Mouse (Mus musculus) fibroblast of lung, adult 2 months (primary cell): ENCODE data around the gene C1qtnf2.

ENCODE experiments used
- DNase-seq: peaks from one replicate; pipeline ENCODE4 v3.0.0-alpha.2; 2011; ENCODE audit warnings: low read depth

C1qtnf2 gene

DNA sequence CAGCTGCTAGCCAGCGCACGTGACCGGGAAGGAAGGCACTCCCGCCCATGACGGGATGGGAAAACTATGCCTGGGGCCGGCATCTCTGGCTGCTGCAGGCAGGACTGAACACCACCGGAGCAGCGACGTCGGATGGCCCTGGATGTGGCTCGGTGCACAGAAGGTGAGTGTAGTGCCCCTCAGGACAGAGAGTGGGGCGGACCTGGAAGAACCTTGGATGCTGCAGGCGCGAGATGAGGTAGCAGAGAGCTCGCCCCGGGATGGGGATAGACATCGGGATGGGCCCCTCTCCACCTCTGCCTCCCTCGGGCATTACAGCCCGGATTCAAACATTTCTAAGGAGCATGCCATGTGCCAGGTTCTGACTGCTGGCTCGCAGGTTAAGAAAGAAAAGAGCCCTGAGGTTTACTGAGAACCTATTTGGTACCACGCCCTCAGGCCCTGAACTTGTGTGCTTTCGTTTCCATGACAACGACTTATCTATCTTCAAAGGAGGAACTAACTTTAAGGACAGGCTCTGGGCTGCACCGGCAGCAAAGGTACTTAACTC lies at the start of gene C1qtnf2:
Gene C1qtnf2 (plus strand): TSS at position 52 of the 550 bp plus-strand sequence.
- no peak for DNase-seq

DNA sequence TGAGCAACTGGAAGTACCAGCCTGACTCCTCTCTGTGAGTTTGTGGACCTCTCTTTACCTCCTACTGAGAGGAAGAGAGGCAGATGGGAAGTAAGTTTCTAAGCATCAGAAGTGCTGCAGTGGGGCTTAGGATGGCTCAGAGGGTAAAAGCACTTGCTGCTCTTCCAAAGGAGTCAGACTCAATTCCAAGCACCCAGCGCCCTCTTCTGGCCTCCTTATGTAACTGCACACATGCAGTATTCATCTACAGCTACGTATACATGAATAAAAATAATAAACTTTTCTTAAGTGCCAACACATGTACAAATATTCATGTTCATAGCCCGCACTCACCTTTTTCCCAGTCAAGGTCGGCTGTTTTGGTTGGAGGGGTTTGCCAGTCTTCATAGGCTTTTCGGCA lies 49.7 kb upstream of the C1qtnf2 start:
- no peak for DNase-seq

GRCm38 (mm10) chr11:43425166-43425709 lies 48.8 kb upstream of the C1qtnf2 start:
- no peak for DNase-seq

GRCm38 (mm10) chr11:43425824-43426413 lies 48.2 kb upstream of the C1qtnf2 start, which contains the start of gene Pttg1:
TSS of gene Pttg1 (minus strand) at chr11:43426251.
- peak; percentile 88 for DNase-seq

DNA sequence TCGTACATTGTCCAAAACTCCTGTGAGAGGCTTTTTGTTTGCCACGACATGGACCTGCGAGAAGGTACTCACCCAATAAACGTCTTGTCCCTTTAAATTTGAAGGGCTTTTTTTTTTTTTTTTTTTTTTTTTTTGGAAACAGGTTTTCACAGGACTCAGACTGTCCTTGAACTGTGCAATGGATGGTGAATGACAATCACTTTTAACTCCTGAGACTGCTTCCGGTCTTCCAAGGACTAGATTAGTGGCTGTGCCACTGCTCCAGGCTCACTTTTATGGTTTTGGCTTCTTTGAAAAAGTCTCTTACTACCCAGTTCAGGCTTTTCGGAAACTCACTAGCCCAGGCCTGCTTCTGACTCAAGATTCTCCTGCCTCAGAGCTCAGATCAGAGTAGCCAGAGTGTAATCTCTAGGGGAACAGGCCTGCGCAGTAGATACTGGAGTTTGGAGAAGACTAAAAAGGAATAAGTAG lies 47.6 kb upstream of the C1qtnf2 start:
- DNase-seq, result no peak

DNA sequence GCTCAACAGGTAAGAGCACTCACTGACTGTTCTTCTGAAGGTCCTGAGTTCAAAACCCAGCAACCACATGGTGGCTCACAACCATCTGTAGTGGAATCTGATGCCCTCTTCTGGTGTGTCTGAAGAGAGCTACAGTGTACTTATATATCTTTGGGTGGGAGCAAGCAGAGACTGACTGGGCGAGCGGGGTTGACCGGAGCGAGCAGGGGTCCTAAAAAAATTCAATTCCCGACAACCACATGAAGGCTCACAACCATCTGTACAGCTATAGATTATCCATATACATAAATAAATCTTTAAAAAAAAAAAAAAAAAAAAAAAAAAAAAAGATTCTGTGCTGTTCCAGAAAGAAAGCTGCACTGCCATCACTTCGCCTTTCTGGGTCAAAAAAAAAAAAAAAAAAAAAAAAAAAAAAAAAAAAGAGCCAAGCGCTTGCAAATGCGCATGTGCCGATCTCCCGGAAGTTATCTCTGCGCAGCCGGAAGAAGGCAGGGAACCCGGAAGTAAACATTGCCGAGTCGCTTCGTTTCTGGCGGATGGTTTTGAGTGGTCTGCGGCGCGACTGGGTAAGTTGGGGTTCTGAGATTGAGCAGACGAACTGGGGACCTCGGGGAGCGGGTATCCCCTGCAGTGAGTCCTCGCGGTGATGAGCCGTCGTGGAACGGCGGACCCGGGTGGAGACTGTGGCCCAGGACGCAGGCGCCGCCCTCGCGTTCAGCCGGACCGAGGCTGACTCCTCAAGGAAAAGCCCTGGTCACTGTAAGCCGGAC lies 40.6 kb upstream of the C1qtnf2 start, which contains the start of gene Slu7:
Gene Slu7 (plus strand): TSS at position 491 of the 770 bp plus-strand sequence.
- DNase-seq, result peak; percentile 56

- DNase-seq, result no peak
Observed at GRCm38 (mm10) chr11:43434024-43434407, 40.1 kb upstream of the C1qtnf2 start.

DNA sequence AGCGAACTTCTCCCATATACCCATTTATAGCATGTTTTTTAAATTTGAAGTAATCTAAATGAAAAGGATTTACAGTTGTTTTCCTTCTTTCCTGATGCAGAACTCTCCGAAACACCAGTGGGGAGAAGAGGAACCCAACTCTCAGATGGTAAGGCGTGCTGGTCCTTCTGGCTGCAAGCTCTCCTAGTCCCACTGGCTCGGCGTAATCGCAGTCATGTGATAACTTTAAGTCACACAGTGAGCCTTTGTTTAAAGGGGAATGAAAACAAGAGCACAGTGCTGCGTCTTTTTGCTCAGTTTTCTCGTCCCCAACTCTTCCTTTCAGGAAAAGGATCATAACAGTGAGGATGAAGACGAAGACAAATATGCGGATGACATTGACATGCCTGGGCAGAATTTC lies 33.0 kb upstream of the C1qtnf2 start:
- no peak for DNase-seq

GRCm38 (mm10) chr11:43443183-43443582 lies 30.9 kb upstream of the C1qtnf2 start:
- no peak for DNase-seq

GRCm38 (mm10) chr11:43449916-43450315 lies 24.2 kb upstream of the C1qtnf2 start:
- DNase-seq, result no peak

DNA sequence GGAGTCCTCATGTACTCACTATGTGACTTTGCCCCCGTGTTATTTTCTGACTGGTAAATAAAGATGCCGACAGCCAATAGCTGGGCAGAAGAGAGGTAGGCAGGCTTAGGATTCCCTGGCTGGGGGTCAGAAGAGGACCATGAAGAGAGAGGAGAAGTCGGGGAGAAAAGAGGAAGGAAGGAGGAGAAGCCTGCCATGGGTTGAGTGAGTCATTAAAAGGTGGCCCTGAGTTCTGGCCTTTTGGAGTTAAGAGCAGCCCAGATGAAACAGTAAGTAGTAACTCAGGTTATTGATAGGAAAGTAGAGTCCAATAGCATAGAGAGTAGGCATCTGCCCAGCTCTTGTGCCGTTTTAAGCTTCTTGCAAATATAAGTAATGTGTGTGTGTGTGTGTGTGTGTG lies 22.8 kb upstream of the C1qtnf2 start:
- no peak for DNase-seq

- DNase-seq, result no peak
Observed at GRCm38 (mm10) chr11:43452266-43452665, 21.8 kb upstream of the C1qtnf2 start.

DNA sequence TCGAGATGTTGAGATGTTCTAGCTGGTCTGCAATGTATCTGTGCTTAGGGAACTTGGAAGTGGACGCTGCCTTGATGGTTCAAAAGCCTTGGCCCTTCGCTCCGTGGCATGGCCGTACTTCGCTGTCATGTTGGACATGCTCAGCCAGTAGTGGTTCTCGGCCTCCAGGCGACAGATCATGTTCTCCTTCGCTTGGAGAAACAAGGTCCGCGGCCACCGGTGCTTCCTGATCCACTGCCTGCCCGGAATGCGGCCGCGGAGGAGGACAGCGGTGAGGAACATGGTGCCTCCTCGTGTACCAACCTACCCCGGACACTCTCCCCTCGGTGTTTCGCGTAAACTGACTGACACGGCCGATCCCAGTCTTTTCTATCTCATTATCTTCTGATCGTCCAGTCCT lies 10.9 kb upstream of the C1qtnf2 start:
- DNase-seq, result no peak

- DNase-seq, result no peak
Observed at GRCm38 (mm10) chr11:43470118-43470517, 4.0 kb upstream of the C1qtnf2 start.

DNA sequence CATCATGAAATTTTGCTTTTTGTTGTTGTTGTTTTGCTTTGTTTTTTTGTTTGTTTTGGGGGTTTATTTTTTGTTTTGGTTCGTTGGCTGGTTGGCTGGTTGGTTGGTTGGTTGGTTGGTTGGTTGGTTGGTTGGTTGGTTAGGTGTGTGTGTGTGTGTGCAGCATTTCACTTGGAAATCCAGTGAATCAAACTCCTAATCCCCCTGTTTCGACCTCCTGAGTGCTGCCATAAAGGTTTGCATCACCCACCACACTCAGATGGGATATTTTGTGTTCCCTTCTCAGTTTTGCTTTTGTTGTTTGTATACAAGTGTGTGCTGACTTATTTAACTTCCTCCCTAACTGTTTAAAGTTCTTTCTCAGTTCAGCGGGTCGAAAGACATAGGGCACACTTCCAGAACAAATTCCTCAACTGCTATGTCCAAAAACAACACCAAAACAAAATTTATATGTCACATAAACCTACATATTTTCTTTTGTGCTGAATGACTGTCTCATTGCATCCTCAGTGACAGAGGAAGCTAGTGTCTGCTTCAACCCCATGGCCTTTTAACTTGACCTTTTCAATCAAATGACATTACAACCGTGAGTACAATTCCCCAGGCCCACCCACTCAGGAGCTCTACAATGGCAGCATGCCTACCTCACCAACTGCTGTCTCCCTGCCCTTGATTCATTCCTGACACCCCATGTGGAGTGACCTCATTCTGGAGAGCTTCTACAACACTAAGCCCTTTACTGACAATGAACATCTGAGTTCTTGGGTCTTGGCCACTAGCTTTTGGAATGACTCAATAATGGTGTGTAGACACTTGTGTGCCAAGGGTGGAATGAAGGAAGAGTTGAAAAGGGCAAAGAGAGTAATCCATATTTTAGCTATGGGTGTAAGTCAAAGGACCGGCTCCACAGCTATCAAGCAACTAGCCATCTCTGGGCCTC lies 2.9 kb upstream of the C1qtnf2 start:
- no peak for DNase-seq

DNA sequence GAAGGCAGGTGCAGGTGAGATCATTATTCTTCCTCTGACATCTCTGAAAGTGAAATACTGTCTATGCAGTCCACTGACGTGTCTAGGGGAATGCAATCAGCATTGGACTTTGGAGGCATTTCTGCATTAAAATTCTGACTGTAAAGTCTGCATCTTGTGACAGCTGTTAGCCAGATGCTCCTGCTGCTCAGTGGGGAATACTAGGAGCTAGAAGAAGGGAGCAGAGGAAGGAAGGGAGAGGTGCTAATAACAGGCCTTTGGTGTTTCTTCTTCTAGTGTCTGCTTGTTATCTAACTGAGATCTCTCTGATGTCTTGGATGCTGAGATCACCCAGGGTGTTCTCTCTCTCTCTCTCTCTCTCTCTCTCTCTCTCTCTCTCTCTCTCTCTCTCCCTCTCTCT lies 961 bp upstream of the C1qtnf2 start:
- DNase-seq, result no peak

DNA sequence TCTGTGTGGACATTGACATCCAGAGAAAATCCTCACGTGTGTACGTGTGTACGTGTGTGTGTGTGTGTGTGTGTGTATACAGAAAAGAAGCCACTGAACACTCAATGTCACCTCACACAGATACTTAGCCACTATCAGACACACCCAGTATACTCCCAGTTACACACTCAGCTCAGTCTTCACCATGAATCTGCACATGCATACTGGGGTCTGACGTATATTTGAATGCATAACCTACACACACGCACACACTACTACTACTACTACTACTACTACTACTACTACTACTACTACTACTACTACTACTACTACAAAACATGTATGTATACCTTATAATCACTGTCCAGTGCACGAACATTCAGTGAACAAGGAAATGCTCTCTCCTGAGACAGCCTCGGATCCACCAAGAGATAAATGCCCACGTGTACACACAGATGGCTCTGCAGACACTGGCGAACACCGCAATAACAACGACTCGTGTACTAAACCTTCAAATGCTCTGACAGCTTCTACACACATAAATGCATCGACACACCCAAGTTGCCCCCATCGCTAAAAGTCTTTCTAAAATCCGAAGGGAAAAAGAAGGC lies 346 bp upstream of the C1qtnf2 start:
- DNase-seq, result no peak

GRCm38 (mm10) chr11:43479376-43479775 lies 5.3 kb downstream of the C1qtnf2 start:
- DNase-seq, result no peak

GRCm38 (mm10) chr11:43480561-43480960 lies 6.5 kb downstream of the C1qtnf2 start:
- no peak for DNase-seq

DNA sequence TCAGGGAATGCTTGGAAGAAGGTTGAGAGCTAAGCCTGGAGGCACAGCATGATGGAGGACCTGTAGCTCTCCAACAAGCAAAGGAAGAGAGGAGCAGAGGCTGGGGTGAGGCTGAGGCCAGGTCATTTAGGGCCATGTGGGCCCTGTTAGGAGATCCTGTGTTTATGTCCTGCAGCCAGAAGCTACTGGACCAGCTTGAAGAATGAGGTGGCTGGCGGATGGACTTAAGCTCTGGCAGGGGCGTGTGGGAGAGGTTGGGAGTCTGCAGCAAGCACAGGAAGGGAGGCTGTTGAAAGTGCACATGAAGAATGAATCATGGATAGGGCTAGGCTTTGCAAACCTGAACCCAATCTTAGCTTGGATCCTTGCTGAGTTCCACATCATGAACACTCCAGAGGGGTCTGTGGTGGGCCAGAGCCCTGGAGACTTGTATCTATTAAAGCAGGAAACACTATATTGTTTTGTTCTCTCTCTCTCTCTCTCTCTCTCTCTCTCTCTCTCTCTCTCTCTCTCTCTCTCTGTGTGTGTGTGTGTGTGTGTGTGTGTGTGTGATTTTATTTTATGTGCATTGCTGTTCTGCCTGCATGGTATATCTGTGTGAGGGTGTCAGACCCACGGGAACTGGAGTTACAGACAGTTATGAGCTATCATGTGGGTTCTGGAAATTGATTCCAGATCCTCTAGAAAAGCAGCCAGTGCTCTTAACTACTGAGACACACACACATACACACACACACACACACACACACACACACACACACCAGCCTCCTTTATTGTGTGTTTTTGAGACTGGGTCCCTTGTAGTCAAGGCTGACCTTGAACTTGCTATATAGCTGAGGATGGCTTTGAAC lies 7.8 kb downstream of the C1qtnf2 start:
- DNase-seq, result no peak
